Mouse (Mus musculus) ES-E14 (cell line): Measurements from ENCODE around the gene Abhd17c. TPM values are rescaled to one million over a fixed set of nuclear protein-coding genes. Genes with fewer than 3 reads are reported as not detected.

Experiments used
- DNase-seq: peaks from one replicate; pipeline ENCODE4 v3.0.0-alpha.2; 2013; ENCODE audit warnings: low read depth, low spot score
- H3K27ac ChIP-seq: 2 replicates; pipeline ENCODE4 v1.5.1; 2012; ENCODE audit warnings: low read depth, mild to moderate bottlenecking, low read length, moderate library complexity, mixed read lengths; ENCODE audit not compliant: poor library complexity, insufficient read depth, severe bottlenecking
- H3K36me3 ChIP-seq: 2 replicates; pipeline ENCODE4 v1.6.1; 2012; ENCODE audit warnings: mild to moderate bottlenecking, low read length, moderate library complexity, mixed read lengths; ENCODE audit not compliant: control insufficient read depth, poor library complexity, insufficient read depth, severe bottlenecking
- H3K4me1 ChIP-seq, 2 experiments: fragments of 150-350 bp in 1 of 2; sonication (generic) in 1 of 2; 2 replicates each; pipeline ENCODE4 v1.6.1; 2012; ENCODE audit warnings: low read length in 2 of 2, mild to moderate bottlenecking in 1 of 2, mixed read lengths in 1 of 2; ENCODE audit not compliant: control insufficient read depth in 2 of 2, insufficient read depth in 2 of 2, poor library complexity in 1 of 2
- H3K4me3 ChIP-seq, 2 experiments: fragments of 150-350 bp in 1 of 2; sonication (generic) in 1 of 2; 2 replicates each; pipeline ENCODE4 v1.5.1; 2012; ENCODE audit warnings: low read length in 2 of 2, low read depth in 1 of 2, mild to moderate bottlenecking in 1 of 2, mixed read lengths in 1 of 2; ENCODE audit not compliant: insufficient read depth in 1 of 2, poor library complexity in 1 of 2, severe bottlenecking in 1 of 2
- H3K9ac ChIP-seq: 2 replicates; pipeline ENCODE4 v1.6.1; 2012; ENCODE audit warnings: low read depth, mild to moderate bottlenecking, low read length, mixed read lengths; ENCODE audit not compliant: poor library complexity, insufficient read depth, severe bottlenecking
- H3K9me3 ChIP-seq: fragments of 150-350 bp; sonication (generic); 2 replicates; pipeline ENCODE4 v1.6.1; 2012; ENCODE audit warnings: low read depth, mild to moderate bottlenecking, low read length; ENCODE audit not compliant: control insufficient read depth, insufficient read depth
- CHD2 ChIP-seq: IDR thresholded peaks from 2 replicates; pipeline ENCODE4 v1.6.1; 2014; ENCODE audit warnings: mild to moderate bottlenecking, low read depth, low read length, inconsistent platforms
- HCFC1 ChIP-seq: IDR thresholded peaks from 2 replicates; pipeline ENCODE4 v1.6.1; 2012; ENCODE audit warnings: low read length, inconsistent platforms, borderline replicate concordance; ENCODE audit not compliant: insufficient read depth
- MAFK ChIP-seq: IDR thresholded peaks from 2 replicates; pipeline ENCODE4 v1.6.1; 2014; ENCODE audit warnings: mild to moderate bottlenecking, low read depth, low read length, inconsistent platforms; ENCODE audit not compliant: insufficient read depth
- ZC3H11A ChIP-seq: IDR thresholded peaks from 2 replicates; pipeline ENCODE4 v1.6.1; 2012; ENCODE audit warnings: low read depth, mild to moderate bottlenecking, inconsistent platforms, low read length, borderline replicate concordance
- ZNF384 ChIP-seq: IDR thresholded peaks from 2 replicates; pipeline ENCODE4 v1.6.1; 2012; ENCODE audit warnings: low read depth, low read length, inconsistent platforms
- in situ Hi-C, 2 experiments: fragments of 600-800 bp; cut with MboI; formaldehyde crosslinking; loops; one replicate each; pipeline ENCODE4 v1.15.1; 2025; ENCODE audit warnings: low sequenced_read_pairs in 2 of 2, inconsistent platforms in 1 of 2; ENCODE audit not compliant: unreplicated experiment in 2 of 2
- total RNA-seq: library from RNA; depleted of rRNA; stranded (reverse); fragments of 300-350 nt; gene quantifications from 2 replicates; pipeline ENCODE4 v1.2.3, GENCODE M21; 2012

The Abhd17c gene
- total RNA-seq, 1 experiment = 25.8 TPM

GRCm38 (mm10) chr7:84090793-84091192, 60.9 kb downstream of the Abhd17c start:
- no peak for DNase-seq
- Histone ChIP-seq H3K4me3 (no peak overlapping the region), H3K4me1 (no peaks in the 10 kb centered on the region), H3K27ac (no peak overlapping the region), H3K9me3 (no peaks in the 10 kb centered on the region), H3K36me3 (no peaks in the 10 kb centered on the region), H3K9ac (no peak overlapping the region)
- TF ChIP-seq HCFC1 (no peak), ZC3H11A (no peak), MAFK (no peak), CHD2 (no peak), ZNF384 (no peak)
- in situ Hi-C loops = no loop called here

GRCm38 (mm10) chr7:84089777-84090176, 61.9 kb downstream of the Abhd17c start:
- no peak overlapping the region for H3K27ac ChIP-seq
- in situ Hi-C loops = loop anchor here in 1 of 2 experiments (5.0 kb wide), 1 partner anchor 183 kb away; no protein-coding TSS in a partner anchor
- no peaks in the 10 kb centered on the region for H3K36me3 ChIP-seq
- H3K9ac ChIP-seq = no peak overlapping the region
- H3K9me3 ChIP-seq = no peaks in the 10 kb centered on the region
- DNase-seq = peak; percentile 40
- H3K4me1 ChIP-seq = no peaks in the 10 kb centered on the region
- no peak overlapping the region for H3K4me3 ChIP-seq
- no peak for TF ChIP-seq CHD2
- no peak for TF ChIP-seq HCFC1
- no peak for TF ChIP-seq MAFK
- TF ChIP-seq ZC3H11A = no peak
- no peak for TF ChIP-seq ZNF384

- in situ Hi-C loops = loop anchor here in 1 of 2 experiments (5.0 kb wide), 1 partner anchor 183 kb away; no protein-coding TSS in a partner anchor
- TF ChIP-seq CHD2 (no peak), HCFC1 (no peak), ZC3H11A (peak; percentile 72)
- DNase-seq = peak; percentile 69
- Histone ChIP-seq H3K4me1 (no peaks in the 10 kb centered on the region), H3K4me3 (no peak overlapping the region), H3K9ac (no peak overlapping the region), H3K9me3 (no peaks in the 10 kb centered on the region), H3K36me3 (no peaks in the 10 kb centered on the region), H3K27ac (no peak overlapping the region)
Observed at GRCm38 (mm10) chr7:84088971-84089370, 62.7 kb downstream of the Abhd17c start.

- DNase-seq = no peak
- H3K4me1 ChIP-seq = no peaks in the 10 kb centered on the region
- H3K36me3 ChIP-seq = no peaks in the 10 kb centered on the region
- no peak overlapping the region for H3K9ac ChIP-seq
- no peak overlapping the region for H3K4me3 ChIP-seq
- no peaks in the 10 kb centered on the region for H3K9me3 ChIP-seq
- in situ Hi-C loops = loop anchor here in 1 of 2 experiments (5.0 kb wide), 1 partner anchor 184 kb away; no protein-coding TSS in a partner anchor
- TF ChIP-seq HCFC1 = no peak
- TF ChIP-seq ZC3H11A = no peak
- no peak for TF ChIP-seq MAFK
- TF ChIP-seq CHD2 = no peak
- no peak for TF ChIP-seq ZNF384
- no peak overlapping the region for H3K27ac ChIP-seq
Observed at GRCm38 (mm10) chr7:84088191-84088590, 63.5 kb downstream of the Abhd17c start.
